Mouse (Mus musculus): ENCODE data around the gene Drosha.

Gene Drosha

GRCm38 (mm10) chr15:12832599-12832998, 8.0 kb downstream of the Drosha start:
- DNase-seq (ENCODE audit: low spot score), result no peak

- no peak for DNase-seq (ENCODE audit: low spot score)
These were observed 8.8 kb downstream of the Drosha start for GRCm38 (mm10) chr15:12833385-12833784.

DNA sequence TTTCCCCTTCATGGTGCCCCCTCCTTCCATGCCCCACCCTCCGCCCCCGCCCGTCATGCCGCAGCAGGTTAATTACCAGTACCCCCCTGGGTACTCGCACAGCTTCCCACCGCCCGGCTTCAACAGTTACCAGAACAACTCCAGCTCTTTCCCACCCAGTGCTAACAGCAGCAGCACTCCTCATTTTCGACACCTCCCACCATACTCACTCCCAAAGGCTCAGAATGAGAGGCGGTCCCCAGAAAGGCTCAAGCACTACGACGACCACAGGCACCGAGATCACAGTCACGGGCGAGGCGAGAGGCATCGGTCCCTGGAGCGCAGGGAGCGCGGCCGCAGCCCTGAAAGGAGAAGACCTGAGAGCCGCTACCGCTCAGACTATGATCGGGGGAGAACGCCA, 9.6 kb downstream of the Drosha start:
- no peak for DNase-seq (ENCODE audit: low spot score)

- no peak for DNase-seq (ENCODE audit: low spot score)
These were observed 16.1 kb downstream of the Drosha start for GRCm38 (mm10) chr15:12840737-12841136.

- no peak for DNase-seq (ENCODE audit: low spot score)
These were observed 18.2 kb downstream of the Drosha start for GRCm38 (mm10) chr15:12842833-12843232.

- no peak for DNase-seq (ENCODE audit: low spot score)
These were observed 23.8 kb downstream of the Drosha start for GRCm38 (mm10) chr15:12848196-12848975.

DNA sequence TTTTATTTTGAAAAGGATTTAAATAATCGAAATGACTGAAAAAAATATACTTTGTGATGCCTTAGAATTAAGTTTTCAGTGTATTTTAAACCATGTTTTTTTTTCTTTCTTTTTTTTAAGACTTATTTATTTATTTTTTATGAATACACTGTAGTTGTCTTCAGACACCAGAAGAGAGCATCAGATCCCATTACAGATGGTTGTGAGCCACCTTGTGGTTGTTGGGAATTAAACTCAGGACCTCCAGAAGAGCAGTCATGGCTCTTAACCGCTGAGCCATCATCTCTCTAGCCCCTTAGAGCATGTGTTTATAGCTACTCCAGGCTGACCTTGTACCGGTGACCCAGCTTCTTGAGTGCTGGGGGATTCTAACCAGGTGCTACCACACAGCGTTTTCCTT, 24.8 kb downstream of the Drosha start:
- DNase-seq (ENCODE audit: low spot score), result no peak

GRCm38 (mm10) chr15:12853471-12853870, 28.9 kb downstream of the Drosha start:
- no peak for DNase-seq (ENCODE audit: low spot score)

DNA sequence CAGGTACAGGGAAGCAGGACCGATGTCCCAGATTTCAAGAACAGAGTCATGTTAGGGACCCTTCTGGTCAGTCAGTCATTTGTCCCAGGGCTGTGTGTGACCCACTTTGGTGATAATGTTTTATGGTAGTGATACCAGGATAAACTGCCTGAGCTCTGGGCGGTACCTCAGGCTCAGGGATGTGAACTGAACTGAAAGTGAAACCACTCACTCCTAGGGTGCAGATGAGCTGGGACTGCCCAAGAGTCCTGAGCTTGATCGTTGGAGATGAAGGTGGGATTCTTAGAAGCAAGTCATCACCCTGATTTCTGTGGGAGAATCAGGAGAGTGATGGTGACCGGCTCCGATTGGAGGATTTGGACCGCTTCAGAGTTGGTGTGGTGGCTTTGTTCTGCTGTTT, 32.2 kb downstream of the Drosha start:
- no peak for DNase-seq (ENCODE audit: low spot score)

- DNase-seq (ENCODE audit: low spot score), result no peak
These were observed 33.4 kb downstream of the Drosha start for GRCm38 (mm10) chr15:12857840-12858516.

DNA sequence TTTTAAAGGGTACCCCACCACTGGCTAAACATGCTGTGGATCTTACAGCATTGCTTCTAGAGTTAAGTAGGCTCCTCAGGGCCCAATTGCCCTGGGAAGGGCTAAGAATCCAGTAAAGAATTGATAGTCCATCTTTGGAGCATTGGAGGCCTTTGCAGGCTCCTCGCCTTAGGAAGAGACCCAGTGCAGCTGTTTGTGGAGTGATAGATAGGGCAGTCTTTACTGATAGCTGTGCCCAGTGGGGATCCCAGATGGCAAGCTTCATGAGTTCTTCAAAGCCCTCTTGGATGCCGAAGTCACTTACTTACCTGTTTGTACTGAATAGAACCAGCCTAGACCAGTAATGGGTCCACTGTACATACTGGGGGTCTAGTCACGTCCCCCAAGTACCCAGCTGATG, 34.0 kb downstream of the Drosha start:
- no peak for DNase-seq (ENCODE audit: low spot score)

DNA sequence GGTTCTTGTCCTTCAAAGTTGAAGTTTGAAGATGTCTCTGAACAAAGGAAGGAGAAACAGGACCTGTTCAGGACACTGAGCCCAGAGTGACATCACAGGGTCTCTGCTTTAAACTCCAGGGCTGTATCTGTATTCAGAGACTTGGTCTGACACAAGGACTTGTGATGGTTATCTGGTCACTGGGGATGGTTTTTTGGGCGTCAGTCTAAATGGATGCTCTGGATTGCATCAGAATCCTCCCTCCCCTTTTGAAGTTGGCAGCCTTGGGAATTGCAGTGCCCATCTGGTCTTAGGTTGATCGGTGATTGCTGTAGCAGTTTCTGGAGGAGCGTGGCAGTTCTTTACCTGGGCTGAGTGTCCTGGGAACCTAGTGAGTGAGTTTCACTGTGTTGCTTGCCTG, 37.4 kb downstream of the Drosha start:
- no peak for DNase-seq (ENCODE audit: low spot score)

DNA sequence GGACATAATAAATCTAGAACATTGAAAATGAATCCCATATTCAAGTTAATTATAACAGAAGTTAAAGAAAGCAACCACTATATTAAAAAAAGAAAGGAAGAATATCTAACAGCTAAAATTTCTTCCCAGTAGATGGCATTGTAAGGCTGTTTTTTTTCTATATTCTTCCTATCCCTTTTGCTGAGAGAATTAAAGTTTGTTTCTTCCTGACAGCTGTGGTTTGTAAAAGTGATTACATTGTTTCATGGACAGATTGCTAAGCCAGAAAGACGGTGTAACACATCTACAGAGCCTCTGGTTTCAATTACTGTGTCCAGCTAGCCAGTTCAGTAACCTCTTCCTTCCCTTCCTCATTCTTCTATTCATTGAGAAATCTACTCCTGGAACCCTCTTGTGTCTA, 39.1 kb downstream of the Drosha start:
- no peak for DNase-seq (ENCODE audit: low spot score)

DNA sequence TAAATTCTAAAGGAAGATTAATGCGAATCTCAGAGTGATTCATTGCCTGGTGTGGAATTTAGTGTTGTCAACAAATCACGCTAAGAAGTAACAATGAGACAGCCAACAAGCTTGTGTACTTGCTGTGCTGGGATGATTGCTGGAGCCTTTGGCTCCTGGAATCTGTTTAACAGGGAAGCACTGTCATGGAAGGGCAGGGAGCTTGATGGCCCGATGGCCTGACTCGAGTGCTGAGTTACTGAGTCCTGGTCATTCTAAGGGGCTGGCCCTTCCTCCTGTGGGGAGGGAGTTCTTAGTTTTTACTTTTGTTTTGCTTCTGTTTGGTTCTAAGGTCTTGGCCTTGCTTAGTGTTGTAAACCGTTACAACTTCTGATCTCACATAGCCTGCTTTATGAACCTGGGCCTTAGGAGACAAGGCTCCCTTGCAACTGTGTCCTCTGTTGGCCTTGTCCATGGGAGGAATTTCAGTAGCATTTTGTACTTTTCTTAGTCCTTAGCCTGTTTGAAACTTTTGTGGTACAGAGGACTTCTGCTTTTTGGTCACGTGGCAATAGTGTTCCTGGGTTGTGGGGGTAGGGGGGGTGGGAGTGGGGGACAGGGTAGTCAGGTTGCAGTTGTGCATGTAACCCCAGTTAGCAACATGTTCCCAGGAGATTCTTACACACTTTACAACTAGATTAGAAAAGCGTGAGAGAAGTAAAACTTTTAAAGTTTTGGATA, 41.1 kb downstream of the Drosha start:
- no peak for DNase-seq (ENCODE audit: low spot score)

GRCm38 (mm10) chr15:12867269-12867668, 42.7 kb downstream of the Drosha start:
- no peak for DNase-seq (ENCODE audit: low spot score)

DNA sequence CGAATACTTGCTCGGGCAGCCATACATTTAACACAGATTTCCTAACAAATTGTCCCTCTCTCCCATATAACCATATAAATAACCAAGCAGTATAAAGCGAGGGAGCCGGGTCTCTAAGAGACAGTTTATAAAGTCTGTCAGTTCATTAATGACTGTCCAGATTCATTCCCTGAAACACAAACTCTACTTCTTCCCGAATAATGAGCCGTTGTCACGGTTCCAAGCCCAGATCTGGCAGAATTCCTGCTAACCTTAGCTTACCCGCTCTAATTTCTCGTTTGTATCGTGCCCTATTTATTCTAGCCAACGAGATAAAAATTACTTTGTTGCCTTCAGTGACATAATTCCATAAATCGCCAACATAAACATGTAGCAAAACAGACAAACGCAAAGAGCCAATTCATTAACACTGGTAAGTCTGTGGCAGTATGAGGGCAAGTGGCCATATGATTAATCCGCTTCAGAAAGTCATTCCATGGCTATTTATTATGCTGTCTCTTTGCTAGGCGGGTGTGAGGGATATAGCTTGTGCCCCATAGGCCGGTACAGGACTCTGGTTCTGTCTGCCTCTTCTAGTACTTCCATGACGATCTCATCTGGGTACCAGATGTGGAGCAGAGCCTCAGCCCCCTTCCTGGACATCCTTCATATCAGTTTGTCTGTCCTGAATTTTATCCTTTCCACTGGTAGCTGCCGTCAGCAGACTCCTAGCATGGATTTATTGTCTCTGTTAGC, 51.0 kb downstream of the Drosha start:
- DNase-seq (ENCODE audit: low spot score), result no peak

DNA sequence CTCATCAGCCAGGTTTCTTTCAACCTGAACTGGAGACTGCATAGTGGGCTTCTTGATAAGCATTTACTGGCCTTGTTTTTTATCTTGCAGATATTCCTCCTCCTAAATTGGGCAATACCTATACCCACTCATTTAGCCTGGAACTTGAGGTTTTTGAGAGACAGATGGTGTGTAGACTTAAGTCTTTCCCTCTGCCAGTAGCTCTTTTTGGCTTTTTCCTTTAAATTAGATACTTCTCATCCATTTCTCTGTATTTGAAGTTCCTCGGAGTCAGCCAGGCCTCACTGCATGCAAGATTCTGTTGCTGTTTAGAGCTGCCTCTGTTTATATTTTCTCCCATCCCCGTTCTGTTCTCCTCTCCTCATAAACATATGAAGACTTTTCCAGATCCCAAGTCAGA, 51.7 kb downstream of the Drosha start:
- DNase-seq (ENCODE audit: low spot score), result no peak

- DNase-seq (ENCODE audit: low spot score), result no peak
These were observed 52.3 kb downstream of the Drosha start for GRCm38 (mm10) chr15:12876881-12877280.

- DNase-seq (ENCODE audit: low spot score), result no peak
These were observed 53.3 kb downstream of the Drosha start for GRCm38 (mm10) chr15:12877934-12878333.

- DNase-seq (ENCODE audit: low spot score), result no peak
These were observed 54.0 kb downstream of the Drosha start for GRCm38 (mm10) chr15:12878581-12878980.

DNA sequence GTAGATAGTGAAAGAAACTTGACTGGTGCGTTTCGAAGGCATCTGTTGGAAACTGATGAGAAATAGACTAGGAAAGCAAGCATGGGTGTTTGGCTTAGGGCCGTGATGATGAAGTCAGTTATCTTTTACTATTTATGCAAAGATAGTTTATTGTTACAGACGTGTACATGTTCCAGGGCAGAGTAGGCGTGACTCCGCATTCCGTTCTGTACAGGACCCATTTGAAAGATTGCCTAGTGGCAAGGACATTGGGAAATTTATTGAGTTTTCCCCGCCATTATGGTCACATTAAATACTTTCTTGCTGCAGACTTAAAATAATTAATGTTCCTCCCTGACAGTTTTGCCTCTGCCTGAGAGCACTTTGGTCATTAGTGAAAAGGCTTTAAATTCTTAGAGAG, 55.3 kb downstream of the Drosha start:
- no peak for DNase-seq (ENCODE audit: low spot score)

GRCm38 (mm10) chr15:12884855-12885254, 60.2 kb downstream of the Drosha start:
- DNase-seq (ENCODE audit: low spot score), result no peak
